Mouse (Mus musculus): Measurements from ENCODE around the gene Nme7. TPM values are rescaled to one million over a fixed set of nuclear protein-coding genes. Genes with fewer than 3 reads are reported as not detected.

Nme7 gene
- polyA plus RNA-seq, 1 experiment: 10.7 TPM

DNA sequence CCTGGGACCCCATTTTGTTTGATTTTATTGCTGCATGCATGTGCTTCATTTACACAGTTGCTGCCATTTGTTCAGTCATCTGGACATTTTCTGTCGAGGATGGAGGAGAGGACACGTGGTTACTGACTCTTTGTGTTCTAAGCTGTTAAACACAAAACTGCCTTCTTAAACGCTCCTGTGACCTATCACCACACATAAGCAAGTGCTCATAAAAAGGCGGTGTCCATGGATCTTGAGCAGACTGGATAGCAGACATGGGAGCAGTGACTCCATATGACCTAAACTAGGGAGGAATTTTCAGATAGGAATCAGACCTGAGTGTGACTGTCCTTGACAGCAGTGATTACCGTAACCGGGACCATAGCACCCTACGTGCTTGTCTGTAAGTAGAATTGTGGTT is 70.1 kb downstream of the Nme7 start:
- no peak overlapping the region for H3ac ChIP-seq (ENCODE audit: control insufficient read depth, insufficient read length)
- H3K79me2 ChIP-seq (ENCODE audit: control insufficient read depth, insufficient read depth): no peaks in the 10 kb centered on the region
- no peaks in the 10 kb centered on the region for H3K36me3 ChIP-seq (ENCODE audit: control insufficient read depth, insufficient read depth)
- H3K27me3 ChIP-seq (ENCODE audit: control insufficient read depth, insufficient read depth, insufficient read length): no peaks in the 10 kb centered on the region
- no peak overlapping the region for H3K4me3 ChIP-seq
- H3K4me2 ChIP-seq (ENCODE audit: low read depth): no peak overlapping the region
- no peak for TF ChIP-seq REST (IDR thresholded peaks at IDR 0.05; ENCODE audit: insufficient read depth, insufficient read length)

DNA sequence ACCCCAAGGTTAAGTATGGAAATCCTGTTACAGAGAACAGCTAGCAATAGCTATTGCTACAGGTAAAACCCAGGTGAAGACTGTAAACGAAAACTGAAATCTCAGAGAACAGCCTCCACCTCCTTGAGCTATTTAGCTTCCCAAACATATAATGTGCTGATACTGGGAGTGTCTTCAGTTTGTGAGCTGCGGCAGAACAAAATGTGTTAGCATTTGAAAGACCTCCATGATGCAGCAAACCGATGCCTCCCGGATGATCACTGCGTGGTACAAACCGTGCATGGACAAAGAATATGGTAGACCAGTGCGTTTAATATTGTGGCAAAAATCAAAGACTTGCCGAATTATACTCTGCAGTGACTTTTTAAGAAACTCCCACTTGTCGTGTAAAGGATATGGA is 71.7 kb downstream of the Nme7 start:
- Histone ChIP-seq H3K4me2 (ENCODE audit: low read depth) (no peak overlapping the region), H3K27me3 (ENCODE audit: control insufficient read depth, insufficient read depth, insufficient read length) (no peaks in the 10 kb centered on the region), H3K4me3 (no peak overlapping the region), H3K36me3 (ENCODE audit: control insufficient read depth, insufficient read depth) (no peaks in the 10 kb centered on the region), H3ac (ENCODE audit: control insufficient read depth, insufficient read length) (no peak overlapping the region), H3K79me2 (ENCODE audit: control insufficient read depth, insufficient read depth) (no peaks in the 10 kb centered on the region)
- TF ChIP-seq USF1 (IDR thresholded peaks at IDR 0.05; ENCODE audit: low read depth): no peak
- no peak for TF ChIP-seq TCF12 (IDR thresholded peaks at IDR 0.05; ENCODE audit: insufficient read depth, poor library complexity, severe bottlenecking)
- no peak for TF ChIP-seq SRF (IDR thresholded peaks at IDR 0.05; ENCODE audit: control insufficient read depth, insufficient read length, low read depth)
- no peak for TF ChIP-seq REST (IDR thresholded peaks at IDR 0.05; ENCODE audit: insufficient read depth, insufficient read length)
- no peak for TF ChIP-seq CEBPB (IDR thresholded peaks at IDR 0.05; ENCODE audit: insufficient read depth, poor library complexity, severe bottlenecking)
- TF ChIP-seq MYOD1 (IDR thresholded peaks at IDR 0.05; ENCODE audit: control insufficient read depth in 1 of 3, insufficient read length in 2 of 3, low read depth in 2 of 3): no peak
- TF ChIP-seq MYOG (IDR thresholded peaks at IDR 0.05; ENCODE audit: control insufficient read depth in 1 of 3, insufficient read depth in 1 of 3, insufficient read length in 2 of 3, low read depth in 2 of 3): no peak
- no peak for TF ChIP-seq MAX (IDR thresholded peaks at IDR 0.05; ENCODE audit: low read depth)
- no peak for TF ChIP-seq POLR2AphosphoS2 (IDR thresholded peaks at IDR 0.05; ENCODE audit: insufficient read length, low read depth)
- no peak for TF ChIP-seq POLR2A (IDR thresholded peaks at IDR 0.05; ENCODE audit: insufficient read length, low read depth)
- TF ChIP-seq E2F4 (IDR thresholded peaks at IDR 0.05; ENCODE audit: insufficient read depth): no peak
- TF ChIP-seq TCF3 (IDR thresholded peaks at IDR 0.05; ENCODE audit: insufficient read length, low read depth): no peak

DNA sequence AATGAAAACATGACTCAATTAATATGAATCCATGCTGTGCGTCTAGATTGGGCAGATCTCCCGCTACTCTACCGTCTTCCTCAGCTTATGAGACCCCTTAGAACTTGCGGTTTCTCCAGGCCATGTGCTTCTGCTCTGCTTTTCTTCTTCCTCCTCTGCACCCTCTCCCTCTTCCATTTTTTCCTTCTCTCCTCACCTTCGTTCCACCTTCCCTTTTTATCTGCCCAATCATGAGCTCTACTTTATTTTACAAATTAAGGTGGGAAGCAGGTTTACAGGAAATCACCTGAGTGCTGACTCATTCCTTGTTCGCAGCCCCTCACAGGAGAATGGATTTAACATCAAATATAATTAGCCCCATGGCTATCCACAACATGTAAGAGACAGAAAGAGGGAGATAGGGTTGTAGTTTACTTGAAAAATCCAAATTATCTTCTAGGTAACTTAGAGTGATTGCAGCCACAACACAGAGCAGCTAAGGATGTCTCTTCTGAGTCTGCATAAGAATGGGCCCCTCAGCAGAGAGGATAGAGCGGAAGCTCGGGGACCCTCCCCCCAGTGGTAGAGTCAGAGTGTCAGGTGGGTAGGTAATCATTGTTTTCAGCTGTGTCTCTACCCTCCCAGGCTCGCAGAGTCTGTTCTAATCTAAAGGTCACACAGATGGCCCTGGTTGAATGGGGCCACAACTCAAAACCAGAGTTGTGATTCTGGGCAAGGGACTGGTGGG is 73.0 kb downstream of the Nme7 start:
- Histone ChIP-seq H3K27me3 (ENCODE audit: control insufficient read depth, insufficient read depth, insufficient read length) (no peaks in the 10 kb centered on the region), H3K4me2 (ENCODE audit: low read depth) (no peak overlapping the region), H3K4me3 (no peak overlapping the region), H3ac (ENCODE audit: control insufficient read depth, insufficient read length) (no peak overlapping the region), H3K79me2 (ENCODE audit: control insufficient read depth, insufficient read depth) (no peaks in the 10 kb centered on the region), H3K36me3 (ENCODE audit: control insufficient read depth, insufficient read depth) (no peaks in the 10 kb centered on the region)
- no peak for TF ChIP-seq MAX (IDR thresholded peaks at IDR 0.05; ENCODE audit: low read depth)
- no peak for TF ChIP-seq REST (IDR thresholded peaks at IDR 0.05; ENCODE audit: insufficient read depth, insufficient read length)
- TF ChIP-seq CEBPB (IDR thresholded peaks at IDR 0.05; ENCODE audit: insufficient read depth, poor library complexity, severe bottlenecking): no peak
- TF ChIP-seq POLR2AphosphoS2 (IDR thresholded peaks at IDR 0.05; ENCODE audit: insufficient read length, low read depth): no peak
- TF ChIP-seq USF1 (IDR thresholded peaks at IDR 0.05; ENCODE audit: low read depth): no peak
- no peak for TF ChIP-seq SRF (IDR thresholded peaks at IDR 0.05; ENCODE audit: control insufficient read depth, insufficient read length, low read depth)
- TF ChIP-seq POLR2A (IDR thresholded peaks at IDR 0.05; ENCODE audit: insufficient read length, low read depth): no peak
- no peak for TF ChIP-seq TCF12 (IDR thresholded peaks at IDR 0.05; ENCODE audit: insufficient read depth, poor library complexity, severe bottlenecking)

DNA sequence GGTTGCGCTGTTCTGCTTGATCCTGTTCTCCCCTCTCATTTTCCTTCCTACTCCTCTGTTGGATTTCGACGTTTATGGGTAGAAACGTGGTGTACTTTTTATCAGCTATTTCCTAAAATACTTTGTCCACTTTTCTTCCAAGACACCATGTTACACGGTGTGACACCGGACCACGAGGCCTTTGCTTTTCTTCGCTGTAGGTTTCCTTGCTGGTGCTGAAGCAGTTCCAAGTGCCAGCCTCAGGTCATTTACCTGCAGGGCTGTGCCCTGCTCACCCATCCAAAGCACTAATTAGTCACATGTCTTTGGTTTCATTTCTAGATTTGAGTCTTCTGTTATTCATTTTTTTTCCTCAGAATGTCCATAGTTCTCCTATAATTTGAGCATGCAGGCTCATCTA is 79.7 kb downstream of the Nme7 start:
- Histone ChIP-seq H3K4me2 (ENCODE audit: low read depth) (no peak overlapping the region), H3K27me3 (ENCODE audit: control insufficient read depth, insufficient read depth, insufficient read length) (no peaks in the 10 kb centered on the region), H3ac (ENCODE audit: control insufficient read depth, insufficient read length) (no peak overlapping the region), H3K4me3 (no peak overlapping the region), H3K36me3 (ENCODE audit: control insufficient read depth, insufficient read depth) (no peaks in the 10 kb centered on the region), H3K79me2 (ENCODE audit: control insufficient read depth, insufficient read depth) (no peaks in the 10 kb centered on the region)
- TF ChIP-seq MAX (IDR thresholded peaks at IDR 0.05; ENCODE audit: low read depth): no peak

DNA sequence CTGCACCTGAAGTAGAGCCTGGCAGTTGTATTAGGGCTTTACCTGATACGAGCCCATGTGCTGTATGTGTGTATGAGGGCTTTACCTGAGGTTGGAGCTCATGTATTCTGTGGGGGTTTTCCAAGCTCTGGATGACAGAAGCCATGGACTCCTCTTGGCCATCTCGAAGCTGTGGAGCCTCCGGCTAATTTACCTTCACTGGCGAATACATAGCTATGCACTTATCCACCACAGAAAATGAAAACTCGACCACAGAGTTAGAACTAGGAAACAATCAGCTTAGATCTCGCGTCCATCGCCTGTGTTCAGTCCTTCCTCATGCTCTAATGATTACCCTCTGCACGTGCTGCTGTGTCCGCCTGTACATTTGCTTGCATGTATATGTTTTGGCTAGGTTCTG is 80.4 kb downstream of the Nme7 start:
- no peaks in the 10 kb centered on the region for H3K79me2 ChIP-seq (ENCODE audit: control insufficient read depth, insufficient read depth)
- no peak overlapping the region for H3K4me2 ChIP-seq (ENCODE audit: low read depth)
- no peak for TF ChIP-seq SRF (IDR thresholded peaks at IDR 0.05; ENCODE audit: control insufficient read depth, insufficient read length, low read depth)
- TF ChIP-seq MAX (IDR thresholded peaks at IDR 0.05; ENCODE audit: low read depth): no peak
- TF ChIP-seq POLR2A (IDR thresholded peaks at IDR 0.05; ENCODE audit: insufficient read length, low read depth): no peak
- TF ChIP-seq MYOG (IDR thresholded peaks at IDR 0.05; ENCODE audit: control insufficient read depth in 1 of 3, insufficient read depth in 1 of 3, insufficient read length in 2 of 3, low read depth in 2 of 3): no peak
- TF ChIP-seq USF1 (IDR thresholded peaks at IDR 0.05; ENCODE audit: low read depth): no peak
- TF ChIP-seq MYOD1 (IDR thresholded peaks at IDR 0.05; ENCODE audit: control insufficient read depth in 1 of 3, insufficient read length in 2 of 3, low read depth in 2 of 3): no peak
- TF ChIP-seq CEBPB (IDR thresholded peaks at IDR 0.05; ENCODE audit: insufficient read depth, poor library complexity, severe bottlenecking): no peak
- TF ChIP-seq REST (IDR thresholded peaks at IDR 0.05; ENCODE audit: insufficient read depth, insufficient read length): no peak
- H3K36me3 ChIP-seq (ENCODE audit: control insufficient read depth, insufficient read depth): no peaks in the 10 kb centered on the region
- no peak overlapping the region for H3ac ChIP-seq (ENCODE audit: control insufficient read depth, insufficient read length)
- no peaks in the 10 kb centered on the region for H3K27me3 ChIP-seq (ENCODE audit: control insufficient read depth, insufficient read depth, insufficient read length)
- H3K4me3 ChIP-seq: no peak overlapping the region

Measured in myocyte (in vitro differentiated cells).